Mouse (Mus musculus): ENCODE results near the gene Rap1b. TPM values are rescaled to one million over a fixed set of nuclear protein-coding genes. Genes with fewer than 3 reads are reported as not detected.
A peak's percentile ranks its signal among the peaks of the same experiment; 100 is the strongest.

Rap1b gene
- polyA plus RNA-seq, 1 experiment: 178 TPM

GRCm38 (mm10) chr10:117796181-117796580 lies 49.7 kb downstream of the Rap1b start:
- TF ChIP-seq POLR2A (IDR thresholded peaks at IDR 0.05; ENCODE audit: borderline replicate concordance, control insufficient read depth, low read depth, low read length): no peak
- TF ChIP-seq CTCF (IDR thresholded peaks at IDR 0.05; ENCODE audit: control insufficient read depth, insufficient read depth, low read length): peak; percentile 46; the same call in 1 of the 2 replicates
- H3K4me1 ChIP-seq (ENCODE audit: control insufficient read depth, insufficient read depth, low read length): peaks cover 1% of the 10 kb centered on the region; the same call in 1 of the 2 replicates
- no peak overlapping the region for H3K27ac ChIP-seq (ENCODE audit: control insufficient read depth, insufficient read depth, low read depth, low read length, poor library complexity)
- H3K4me3 ChIP-seq (replicated peaks; ENCODE audit: control insufficient read depth, low read depth, low read length): no peak overlapping the region
- 93% methylated on average over 7 of the region's 7 CpGs for WGBS

- no peak overlapping the region for H3K4me3 ChIP-seq (replicated peaks; ENCODE audit: control insufficient read depth, low read depth, low read length)
- no peak overlapping the region for H3K27ac ChIP-seq (ENCODE audit: control insufficient read depth, insufficient read depth, low read depth, low read length, poor library complexity)
- H3K4me1 ChIP-seq (ENCODE audit: control insufficient read depth, insufficient read depth, low read length): peaks cover 1% of the 10 kb centered on the region; the same call in 1 of the 2 replicates
- TF ChIP-seq POLR2A (IDR thresholded peaks at IDR 0.05; ENCODE audit: borderline replicate concordance, control insufficient read depth, low read depth, low read length) (no peak), CTCF (IDR thresholded peaks at IDR 0.05; ENCODE audit: control insufficient read depth, insufficient read depth, low read length) (no peak)
- 84% methylated on average over 4 of the region's 4 CpGs for WGBS
These were observed 50.6 kb downstream of the Rap1b start for GRCm38 (mm10) chr10:117795206-117795605.

GRCm38 (mm10) chr10:117793436-117794030 lies 52.3 kb downstream of the Rap1b start:
- H3K27ac ChIP-seq (ENCODE audit: control insufficient read depth, insufficient read depth, low read depth, low read length, poor library complexity): peak overlapping the region; percentile 55
- 43% methylated on average over 11 of the region's 11 CpGs for WGBS
- no peak for TF ChIP-seq POLR2A (IDR thresholded peaks at IDR 0.05; ENCODE audit: borderline replicate concordance, control insufficient read depth, low read depth, low read length)
- no peak for TF ChIP-seq CTCF (IDR thresholded peaks at IDR 0.05; ENCODE audit: control insufficient read depth, insufficient read depth, low read length)
- no peak overlapping the region for H3K4me3 ChIP-seq (replicated peaks; ENCODE audit: control insufficient read depth, low read depth, low read length)
- peaks cover 1% of the 10 kb centered on the region; the same call in 1 of the 2 replicates for H3K4me1 ChIP-seq (ENCODE audit: control insufficient read depth, insufficient read depth, low read length)

- TF ChIP-seq CTCF (IDR thresholded peaks at IDR 0.05; ENCODE audit: control insufficient read depth, insufficient read depth, low read length): no peak
- TF ChIP-seq POLR2A (IDR thresholded peaks at IDR 0.05; ENCODE audit: borderline replicate concordance, control insufficient read depth, low read depth, low read length): peak; percentile 86; the same call in 1 of the 2 replicates
- peak within 1 kb of the TSS; percentile 69 for H3K27ac ChIP-seq (ENCODE audit: control insufficient read depth, insufficient read depth, low read depth, low read length, poor library complexity)
- WGBS: under 1% methylated on average over 75 of the region's 75 CpGs
- peaks cover 1% of the 10 kb centered on the region; the same call in 1 of the 2 replicates for H3K4me1 ChIP-seq (ENCODE audit: control insufficient read depth, insufficient read depth, low read length)
- H3K4me3 ChIP-seq (replicated peaks; ENCODE audit: control insufficient read depth, low read depth, low read length): peak within 1 kb of the TSS; percentile 92
These were observed 53.4 kb downstream of the Rap1b start, which contains the start of gene Nup107 for GRCm38 (mm10) chr10:117792141-117793091. Nup107 (minus strand) TSS chr10:117792705.

GRCm38 (mm10) chr10:117791171-117791470 lies 54.7 kb downstream of the Rap1b start:
- WGBS: 74% methylated on average over 2 of the region's 2 CpGs
- H3K4me3 ChIP-seq (replicated peaks; ENCODE audit: control insufficient read depth, low read depth, low read length): no peak overlapping the region
- no peak overlapping the region for H3K27ac ChIP-seq (ENCODE audit: control insufficient read depth, insufficient read depth, low read depth, low read length, poor library complexity)
- H3K4me1 ChIP-seq (ENCODE audit: control insufficient read depth, insufficient read depth, low read length): peaks cover 1% of the 10 kb centered on the region; the same call in 1 of the 2 replicates
- TF ChIP-seq POLR2A (IDR thresholded peaks at IDR 0.05; ENCODE audit: borderline replicate concordance, control insufficient read depth, low read depth, low read length) (no peak), CTCF (IDR thresholded peaks at IDR 0.05; ENCODE audit: control insufficient read depth, insufficient read depth, low read length) (no peak)

- WGBS: 91% methylated on average over 17 of the region's 17 CpGs
- Histone ChIP-seq H3K27ac (ENCODE audit: control insufficient read depth, insufficient read depth, low read depth, low read length, poor library complexity) (no peak overlapping the region), H3K4me1 (ENCODE audit: control insufficient read depth, insufficient read depth, low read length) (peaks cover 1% of the 10 kb centered on the region; the same call in 1 of the 2 replicates), H3K4me3 (replicated peaks; ENCODE audit: control insufficient read depth, low read depth, low read length) (no peak overlapping the region)
- TF ChIP-seq CTCF (IDR thresholded peaks at IDR 0.05; ENCODE audit: control insufficient read depth, insufficient read depth, low read length) (no peak), POLR2A (IDR thresholded peaks at IDR 0.05; ENCODE audit: borderline replicate concordance, control insufficient read depth, low read depth, low read length) (no peak)
These were observed 55.2 kb downstream of the Rap1b start for GRCm38 (mm10) chr10:117790421-117791170.

GRCm38 (mm10) chr10:117790011-117790410 lies 55.8 kb downstream of the Rap1b start:
- Histone ChIP-seq H3K27ac (ENCODE audit: control insufficient read depth, insufficient read depth, low read depth, low read length, poor library complexity) (no peak overlapping the region), H3K4me1 (ENCODE audit: control insufficient read depth, insufficient read depth, low read length) (peaks cover 1% of the 10 kb centered on the region; the same call in 1 of the 2 replicates), H3K4me3 (replicated peaks; ENCODE audit: control insufficient read depth, low read depth, low read length) (no peak overlapping the region)
- 88% methylated on average over 1 of the region's 1 CpGs for WGBS
- no peak for TF ChIP-seq POLR2A (IDR thresholded peaks at IDR 0.05; ENCODE audit: borderline replicate concordance, control insufficient read depth, low read depth, low read length)

GRCm38 (mm10) chr10:117784646-117785045 lies 61.2 kb downstream of the Rap1b start:
- Histone ChIP-seq H3K4me1 (ENCODE audit: control insufficient read depth, insufficient read depth, low read length) (no peaks in the 10 kb centered on the region), H3K27ac (ENCODE audit: control insufficient read depth, insufficient read depth, low read depth, low read length, poor library complexity) (no peak overlapping the region), H3K4me3 (replicated peaks; ENCODE audit: control insufficient read depth, low read depth, low read length) (no peak overlapping the region)
- TF ChIP-seq POLR2A (IDR thresholded peaks at IDR 0.05; ENCODE audit: borderline replicate concordance, control insufficient read depth, low read depth, low read length) (no peak), CTCF (IDR thresholded peaks at IDR 0.05; ENCODE audit: control insufficient read depth, insufficient read depth, low read length) (no peak)
- WGBS: 53% methylated on average over 7 of the region's 7 CpGs
